Mouse (Mus musculus) mouse trophoblast stem cell (cell line): Measurements from ENCODE around the gene Tmem167b.

Experiments
- in situ Hi-C, 2 experiments: fragments of 300-500 bp; cut with MseI, MboI; formaldehyde crosslinking; loops; 2 replicates in 1 of 2; 3 replicates in 1 of 2; pipeline ENCODE4 v1.15.1; 2025

The Tmem167b gene

GRCm38 (mm10) chr3:108536517-108537260, 25.6 kb downstream of the Tmem167b start, which contains the start of gene 5330417C22Rik:
TSS of gene 5330417C22Rik (minus strand) at chr3:108536536.
- in situ Hi-C loops, result no loop called here

GRCm38 (mm10) chr3:108535896-108536516, 26.3 kb downstream of the Tmem167b start:
- in situ Hi-C loops, result no loop called here

- in situ Hi-C loops, result no loop called here
Measured at GRCm38 (mm10) chr3:108533951-108534350, 28.3 kb downstream of the Tmem167b start, which contains the start of gene 1700013F07Rik. TSS of gene 1700013F07Rik (plus strand) at chr3:108534150.

GRCm38 (mm10) chr3:108533114-108533885, 29.0 kb downstream of the Tmem167b start:
- in situ Hi-C loops, result no loop called here

- in situ Hi-C loops, result no loop called here
Measured at GRCm38 (mm10) chr3:108528489-108528888, 33.8 kb downstream of the Tmem167b start.

- in situ Hi-C loops, result no loop called here
Measured at GRCm38 (mm10) chr3:108523415-108523814, 38.9 kb downstream of the Tmem167b start.

- in situ Hi-C loops, result no loop called here
Measured at GRCm38 (mm10) chr3:108518276-108518675, 44.0 kb downstream of the Tmem167b start.

- in situ Hi-C loops, result no loop called here
Measured at GRCm38 (mm10) chr3:108513465-108513864, 48.8 kb downstream of the Tmem167b start.

- in situ Hi-C loops, result no loop called here
Measured at GRCm38 (mm10) chr3:108510716-108511483, 51.4 kb downstream of the Tmem167b start.

GRCm38 (mm10) chr3:108510156-108510555, 52.1 kb downstream of the Tmem167b start:
- in situ Hi-C loops, result no loop called here

- in situ Hi-C loops, result no loop called here
Measured at GRCm38 (mm10) chr3:108508745-108509474, 53.4 kb downstream of the Tmem167b start.
